Mouse (Mus musculus): Measurements from ENCODE around the gene Sash1.

Sash1 gene

DNA sequence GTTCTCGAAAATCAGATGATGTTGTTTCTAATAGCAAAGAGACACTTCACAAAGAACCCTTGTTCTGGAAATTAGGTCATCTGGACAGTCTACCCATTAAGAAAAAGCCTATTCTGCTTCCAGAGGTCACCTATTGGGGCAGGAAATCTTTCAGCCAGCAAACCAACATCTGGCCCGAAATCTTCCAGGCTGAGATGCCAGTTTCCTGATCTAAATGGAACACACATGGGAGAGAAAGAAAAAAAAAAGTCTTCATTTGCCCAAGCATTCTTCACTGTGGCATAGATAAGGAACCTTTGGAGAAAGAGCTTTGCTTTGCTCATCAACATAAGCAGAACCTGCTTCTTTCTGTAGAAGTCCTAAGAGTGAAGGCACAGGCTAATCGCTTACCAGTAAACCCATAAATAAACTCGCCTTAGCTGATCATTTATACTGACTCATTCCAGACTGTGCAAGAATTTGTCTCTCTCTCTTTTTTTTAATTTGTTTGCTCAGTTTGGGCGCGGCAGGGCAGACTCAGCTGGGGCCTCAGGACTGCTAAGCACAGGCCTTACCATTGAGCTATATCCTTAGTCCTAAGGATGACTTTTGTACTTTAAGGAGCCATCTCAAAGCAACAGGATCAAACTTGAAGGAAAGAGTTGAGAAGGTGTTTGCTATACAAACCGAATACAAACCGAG lies 13.1 kb upstream of the Sash1 start:
- DNase-seq: no peak

DNA sequence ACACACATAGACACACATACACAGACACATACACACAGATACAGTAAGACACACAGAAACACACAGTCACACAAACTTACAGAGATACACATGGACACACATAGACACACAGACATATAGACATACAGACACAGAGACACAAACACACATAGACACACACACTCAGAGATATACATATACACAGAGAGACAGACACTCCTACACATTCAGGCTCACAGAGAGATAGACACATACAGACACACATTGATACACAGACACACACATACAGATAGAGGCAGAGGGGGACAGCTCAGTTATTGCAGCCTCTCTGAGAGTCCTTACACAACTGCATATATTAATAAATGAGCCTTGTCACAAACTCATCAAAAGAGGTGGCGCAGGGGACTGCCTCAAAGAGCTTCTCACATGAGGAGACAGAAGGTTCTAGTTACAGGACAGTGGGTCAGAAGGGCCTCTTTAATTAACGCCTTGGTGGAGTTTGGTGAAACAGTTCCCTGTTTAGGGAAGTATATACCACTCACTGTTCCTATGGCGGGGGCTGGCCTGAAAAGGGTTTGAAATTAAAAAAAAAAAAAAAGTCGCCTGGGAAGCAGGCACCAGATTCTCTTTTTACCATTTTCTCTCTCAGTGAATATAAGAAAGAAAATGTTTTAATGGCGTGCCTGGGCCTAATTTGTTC lies 12.4 kb upstream of the Sash1 start:
- DNase-seq: no peak

DNA sequence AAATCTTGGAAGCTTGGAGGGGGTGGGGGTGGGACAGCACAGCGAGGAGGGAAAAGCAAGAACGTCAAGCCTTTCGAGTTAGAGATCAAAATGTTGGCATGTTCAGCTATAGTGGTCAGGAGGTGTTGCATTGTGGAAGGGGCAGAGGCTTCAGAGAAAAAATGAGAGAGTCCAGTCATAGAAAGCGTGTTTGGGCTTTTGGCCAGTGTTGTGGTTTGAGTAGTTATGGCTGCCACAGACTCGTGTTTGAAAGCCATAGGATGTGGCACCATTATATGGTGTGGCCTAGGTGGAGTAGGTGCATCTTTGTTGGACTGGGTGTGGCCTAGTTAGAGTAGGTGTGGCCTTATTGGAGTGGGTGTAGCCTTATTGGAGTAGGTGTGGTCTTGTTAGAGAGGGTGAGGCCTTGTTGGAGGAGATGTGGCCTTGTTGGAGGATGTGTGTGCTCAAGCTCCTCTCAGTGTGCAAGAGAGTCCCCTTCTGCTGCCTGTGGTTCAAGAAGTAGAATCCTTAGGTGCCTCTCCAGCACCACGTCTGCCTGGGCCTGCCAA lies 9.2 kb upstream of the Sash1 start:
- no peak for DNase-seq

- DNase-seq: no peak
Observed at GRCm38 (mm10) chr10:8890511-8890910, 4.6 kb upstream of the Sash1 start.

GRCm38 (mm10) chr10:8889341-8889740 lies 3.5 kb upstream of the Sash1 start:
- no peak for DNase-seq

DNA sequence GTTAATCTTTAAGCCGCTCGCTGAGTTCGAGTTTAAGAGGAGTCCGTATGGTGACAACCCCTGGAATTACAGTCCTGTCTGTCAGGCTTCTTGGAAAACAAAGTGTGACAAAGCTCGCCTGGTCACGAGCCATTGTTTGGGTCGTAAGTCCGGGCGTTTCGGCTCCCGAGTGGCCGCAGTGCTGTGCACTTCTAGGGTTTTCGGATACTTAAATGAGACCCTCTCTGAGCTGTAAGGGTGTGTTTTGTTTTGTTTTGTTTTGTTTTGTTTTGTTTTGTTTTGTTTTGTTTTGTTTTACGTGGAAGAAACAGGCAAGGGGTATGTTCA lies 621 bp upstream of the Sash1 start:
- DNase-seq: no peak

DNA sequence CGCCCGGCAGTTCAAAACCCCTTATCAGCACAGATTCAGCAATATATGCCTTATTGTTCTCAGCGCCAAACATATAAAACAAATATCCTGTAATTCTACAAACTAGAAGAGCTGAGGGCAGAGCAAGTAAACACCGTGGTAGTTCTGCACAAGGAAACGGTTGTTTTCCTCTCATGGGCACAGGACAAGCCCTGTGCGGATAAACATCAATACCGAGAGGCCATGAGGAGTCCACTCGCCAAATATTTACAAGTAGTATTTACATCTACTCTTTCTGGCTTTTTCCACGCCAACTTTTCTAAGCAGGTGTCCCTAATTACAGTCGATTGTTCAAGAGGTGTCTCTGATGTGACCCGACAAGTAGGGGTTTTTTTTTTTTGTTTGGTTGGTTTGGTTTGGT lies 669 bp downstream of the Sash1 start:
- no peak for DNase-seq

GRCm38 (mm10) chr10:8884565-8884964 lies 1.3 kb downstream of the Sash1 start:
- no peak for DNase-seq

DNA sequence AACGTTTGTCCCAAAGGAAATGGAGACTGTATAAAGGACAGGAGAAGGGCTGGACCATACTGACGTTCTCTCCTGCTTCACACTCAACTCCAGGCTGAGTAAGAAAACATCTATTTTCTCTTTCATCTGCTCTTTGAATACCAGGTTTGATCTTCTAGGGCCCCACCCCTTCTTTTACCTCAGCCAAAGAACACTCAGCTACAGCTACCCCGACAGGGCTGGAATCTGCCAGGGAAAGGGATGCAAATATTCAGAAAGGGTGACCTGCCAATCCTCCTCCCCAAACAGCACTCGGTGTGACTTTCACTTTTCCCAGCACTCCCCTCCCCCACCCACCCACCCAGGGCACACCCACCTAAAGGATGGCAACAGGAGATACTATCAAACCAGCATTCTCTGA lies 2.2 kb downstream of the Sash1 start:
- no peak for DNase-seq

DNA sequence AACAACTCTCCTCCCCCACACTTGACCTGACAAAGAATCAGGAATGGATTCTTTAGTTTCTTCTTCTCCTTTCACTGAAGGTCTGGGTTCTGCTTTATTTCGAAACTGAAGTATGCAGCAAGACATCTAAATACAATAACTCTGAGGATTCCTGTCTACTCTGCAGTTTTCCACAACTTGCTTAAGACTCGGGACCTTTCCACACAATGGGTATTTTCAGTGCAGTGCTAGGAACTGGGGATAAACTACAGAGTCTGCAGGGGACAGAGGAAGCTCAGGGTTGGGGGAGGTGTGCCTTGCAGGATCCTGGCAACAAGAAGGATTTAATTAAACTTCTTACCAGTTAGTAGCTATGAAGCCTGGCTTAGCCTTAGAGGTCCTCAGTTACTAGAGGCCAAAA lies 4.1 kb downstream of the Sash1 start:
- no peak for DNase-seq

DNA sequence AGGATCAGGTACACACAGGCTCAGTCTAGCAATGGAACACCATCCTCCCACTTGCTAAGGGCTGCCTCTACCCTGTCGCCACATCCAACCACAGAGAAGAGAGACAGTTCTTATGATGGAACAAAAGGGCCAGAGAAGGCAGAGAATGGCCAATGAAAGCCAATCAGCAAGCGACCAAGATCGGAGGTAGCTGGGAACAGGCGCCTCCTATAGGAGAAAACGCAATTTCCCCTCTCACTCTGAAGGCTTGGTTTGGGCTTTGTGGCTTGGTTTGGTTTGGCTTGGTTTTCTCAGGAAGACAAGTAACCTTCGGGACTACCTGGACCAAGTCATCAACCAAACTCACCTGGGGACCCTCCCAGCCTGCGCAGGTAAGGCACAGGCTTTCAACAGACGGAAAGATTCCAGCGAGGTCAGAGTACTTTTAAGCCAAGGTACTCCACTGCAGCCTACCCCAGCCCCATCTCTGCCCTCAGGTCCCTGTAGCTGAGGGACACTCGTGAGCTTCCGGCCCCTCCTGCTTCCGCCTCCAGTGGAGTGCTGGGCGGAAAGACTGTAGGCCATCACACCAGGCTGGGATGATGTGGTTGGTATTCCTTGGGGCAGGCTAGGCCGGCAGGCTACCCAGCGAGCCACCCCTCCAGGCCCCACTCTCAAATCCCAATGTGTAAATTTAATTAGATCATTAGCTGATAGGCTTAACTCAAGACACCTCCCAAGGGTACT lies 4.8 kb downstream of the Sash1 start:
- DNase-seq: no peak

DNA sequence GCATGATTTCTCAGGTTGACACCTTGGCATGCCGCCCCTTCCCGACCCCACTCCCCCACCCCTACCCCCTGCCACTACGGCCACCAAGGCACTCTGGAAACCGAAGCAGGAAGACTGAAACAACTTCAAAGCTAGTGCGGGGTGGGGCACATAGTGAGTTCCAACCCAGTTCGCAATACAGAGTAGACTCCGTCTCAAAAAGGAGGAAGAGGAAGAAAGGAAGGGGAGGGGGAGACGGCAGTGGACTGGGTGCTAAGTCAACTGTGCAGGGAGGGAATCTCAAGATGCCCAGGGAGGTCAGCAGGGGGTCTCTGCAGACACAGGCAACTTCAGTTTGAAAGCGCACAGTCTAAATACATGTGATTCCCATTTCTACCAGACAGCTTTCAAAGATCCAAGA lies 7.0 kb downstream of the Sash1 start:
- no peak for DNase-seq

DNA sequence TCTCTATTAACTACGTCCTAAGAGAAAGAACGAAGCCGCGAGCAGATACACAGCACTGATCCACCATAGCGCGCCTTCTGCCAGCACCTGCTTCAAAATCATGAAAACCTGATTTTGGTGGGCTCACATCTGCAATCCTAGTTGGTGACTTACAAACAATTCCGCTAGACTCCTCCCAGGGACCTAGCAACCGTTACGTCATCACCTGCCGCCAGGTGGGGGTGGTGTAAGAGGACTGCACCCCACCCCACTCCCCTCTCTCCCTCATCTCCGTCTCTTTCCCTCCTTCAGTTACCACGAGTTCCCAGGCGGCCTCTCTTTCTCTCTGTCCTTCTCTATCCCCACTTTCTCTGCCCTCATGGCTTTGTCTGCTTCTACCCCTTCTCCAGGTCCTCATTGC lies 7.5 kb downstream of the Sash1 start:
- no peak for DNase-seq

DNA sequence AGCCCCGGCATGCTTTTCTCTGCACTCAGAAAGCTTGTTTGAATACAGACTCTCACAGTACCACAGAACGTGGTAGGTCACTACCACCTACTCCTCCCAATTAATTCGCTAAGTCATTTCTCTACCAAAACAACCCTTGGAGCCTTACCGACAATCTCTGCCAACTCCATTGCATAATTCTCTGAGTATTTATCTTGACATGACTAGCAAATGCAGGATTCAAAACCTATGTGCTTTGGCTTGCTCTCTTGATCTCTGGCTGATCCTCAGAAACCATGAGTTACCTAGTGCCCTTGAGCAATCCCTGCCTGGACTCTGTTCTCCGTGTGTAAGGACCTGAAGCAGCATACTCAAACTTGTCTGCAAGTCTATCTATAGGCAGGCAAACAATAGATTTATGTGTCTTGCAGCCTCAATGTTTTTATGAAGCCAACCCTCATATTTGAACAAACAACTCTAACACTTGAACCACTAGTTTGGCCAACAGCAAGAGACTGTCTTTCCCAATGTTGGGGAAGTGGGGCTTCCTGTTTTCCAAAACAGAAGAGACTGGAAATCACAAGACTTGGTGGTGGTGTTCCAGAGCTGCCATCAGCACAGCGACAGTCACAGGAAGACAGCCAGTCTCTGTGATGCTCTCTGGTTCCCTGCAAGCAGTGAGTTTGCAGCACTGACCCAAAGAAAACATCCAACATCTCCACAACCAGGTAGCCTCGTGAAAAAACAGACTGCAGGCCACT lies 12.1 kb downstream of the Sash1 start:
- DNase-seq: no peak

DNA sequence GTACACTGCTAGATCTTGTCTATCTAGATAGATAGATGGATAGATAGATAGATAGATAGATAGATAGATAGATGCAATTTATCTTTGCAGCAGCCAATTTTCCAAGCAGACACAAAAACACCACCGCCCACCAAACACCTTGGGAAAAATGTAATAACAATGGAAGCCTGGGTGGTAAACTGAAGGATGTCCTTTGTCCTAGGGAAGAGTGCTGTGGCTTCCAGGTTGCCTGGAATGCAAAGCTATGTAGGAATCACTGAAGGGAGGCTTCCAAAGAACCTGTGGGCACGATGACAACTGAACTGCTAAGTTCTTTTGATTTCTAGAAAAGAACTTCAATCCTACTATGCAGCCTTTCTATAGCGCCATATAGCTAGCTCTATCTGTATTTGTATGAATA lies 13.1 kb downstream of the Sash1 start:
- no peak for DNase-seq

DNA sequence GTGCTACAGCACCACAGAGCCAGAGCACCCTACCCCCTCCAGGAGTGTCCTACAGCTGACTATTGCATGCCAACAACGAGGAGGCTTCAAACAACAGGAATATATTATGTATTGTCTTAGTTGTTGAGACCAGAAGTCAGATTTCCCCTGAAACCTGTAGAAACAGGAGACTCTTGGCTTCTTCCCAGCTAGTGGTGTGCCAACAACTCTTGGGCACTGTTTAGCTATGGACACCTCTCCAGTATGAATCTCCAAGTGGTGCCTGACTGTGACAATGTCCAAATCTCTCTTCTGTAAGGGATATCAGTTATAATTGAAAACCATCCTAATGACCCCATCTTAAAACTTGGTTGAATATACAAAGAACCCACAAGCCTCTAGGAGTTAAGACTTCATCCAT lies 13.9 kb downstream of the Sash1 start:
- no peak for DNase-seq

- no peak for DNase-seq
Observed at GRCm38 (mm10) chr10:8870368-8870767, 15.5 kb downstream of the Sash1 start.

GRCm38 (mm10) chr10:8866062-8866642 lies 19.7 kb downstream of the Sash1 start:
- DNase-seq: no peak

DNA sequence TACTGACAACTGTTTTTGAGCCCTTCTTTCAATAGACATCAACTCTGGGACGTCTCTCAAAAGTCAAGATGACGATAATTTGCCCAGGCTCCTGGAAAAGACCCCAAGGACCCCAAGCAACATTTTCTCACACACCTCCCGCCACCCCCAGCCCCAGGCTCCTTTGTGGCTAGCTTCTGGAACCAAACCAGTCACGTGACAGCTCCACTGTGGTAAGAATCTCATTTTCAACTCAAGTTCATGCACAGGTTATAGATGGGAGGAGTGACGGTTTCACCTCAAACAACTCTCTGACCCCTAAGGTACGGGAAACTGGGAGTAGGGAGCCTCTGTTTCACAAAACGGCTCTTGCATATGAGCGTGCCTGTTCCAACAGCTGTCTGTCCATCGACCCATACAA lies 25.2 kb downstream of the Sash1 start:
- DNase-seq: no peak

- no peak for DNase-seq
Observed at GRCm38 (mm10) chr10:8858718-8859117, 27.2 kb downstream of the Sash1 start.

DNA sequence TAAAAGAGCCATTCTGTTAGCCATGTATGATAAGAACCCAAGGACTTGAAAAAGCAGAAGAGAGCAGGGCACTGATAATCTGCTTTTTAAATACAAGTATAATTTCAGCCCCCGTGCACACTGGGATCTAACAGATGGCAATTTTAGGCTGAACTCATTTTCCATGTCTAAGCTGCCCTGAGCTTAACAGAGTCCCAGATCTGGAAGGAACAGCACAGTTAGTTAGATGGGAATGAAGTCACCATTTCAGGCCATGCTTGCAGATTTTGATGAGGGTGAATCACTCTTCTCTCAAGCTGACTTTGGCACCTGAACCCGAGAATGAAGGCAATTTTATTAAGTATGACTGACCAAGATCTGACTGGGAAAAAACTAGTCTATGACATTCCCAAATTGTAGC lies 28.9 kb downstream of the Sash1 start:
- DNase-seq: no peak

DNA sequence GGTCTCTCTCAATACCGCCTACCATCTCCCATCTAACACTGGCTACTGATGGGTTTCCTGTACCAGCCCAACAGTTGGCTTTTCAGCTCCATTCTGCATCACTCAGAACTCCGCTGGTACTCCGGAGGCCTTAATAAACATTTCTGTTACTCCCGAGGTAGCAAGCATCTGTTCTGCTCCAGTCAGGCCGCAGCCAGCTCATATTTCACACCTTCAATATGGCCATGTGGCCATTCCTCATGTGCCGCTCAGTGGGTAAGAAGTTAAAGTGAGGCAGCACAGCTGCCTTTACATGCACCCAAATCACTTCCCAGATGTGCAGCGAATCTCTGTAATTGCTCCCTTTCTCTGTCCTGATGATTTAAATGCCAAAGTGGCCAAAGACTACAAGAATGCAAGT lies 32.5 kb downstream of the Sash1 start:
- DNase-seq: no peak

GRCm38 (mm10) chr10:8851625-8852024 lies 34.2 kb downstream of the Sash1 start:
- DNase-seq: no peak
